Mouse (Mus musculus) T-helper 2 cell (primary cell): ENCODE measurements at regions not wholly inside any gene's neighbourhood (a gene's known extent, or its start where the extent isn't known, plus 50 kb on each side); places are given as distances from the start of the nearest gene placed in this dataset.

Experiments used
- in situ Hi-C: fragments of 300-600 bp; cut with MboI, MseI; formaldehyde crosslinking; loops from one replicate; pipeline ENCODE4 v1.15.1; 2025; ENCODE audit warnings: high pct_unique_total_duplicates

DNA sequence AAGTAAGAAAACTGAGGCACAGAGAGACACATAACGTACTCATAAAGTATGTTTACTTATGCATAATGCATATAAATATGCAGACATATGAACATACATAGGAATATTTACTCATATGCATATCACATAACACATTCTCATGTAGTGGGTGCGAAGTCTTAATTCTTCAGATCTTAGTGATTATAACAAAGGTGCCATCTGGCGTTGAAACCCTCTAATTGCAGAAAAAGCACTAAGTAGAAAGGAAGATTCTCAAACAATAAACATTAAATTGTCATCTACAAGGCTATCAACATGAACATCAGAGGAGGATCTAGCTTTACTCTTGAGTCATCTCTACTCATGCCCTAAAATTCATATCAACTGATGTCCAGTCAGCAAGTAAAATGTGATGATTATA is 314.2 kb upstream of the 2610301B20Rik start:
- in situ Hi-C loops: no loop called here

DNA sequence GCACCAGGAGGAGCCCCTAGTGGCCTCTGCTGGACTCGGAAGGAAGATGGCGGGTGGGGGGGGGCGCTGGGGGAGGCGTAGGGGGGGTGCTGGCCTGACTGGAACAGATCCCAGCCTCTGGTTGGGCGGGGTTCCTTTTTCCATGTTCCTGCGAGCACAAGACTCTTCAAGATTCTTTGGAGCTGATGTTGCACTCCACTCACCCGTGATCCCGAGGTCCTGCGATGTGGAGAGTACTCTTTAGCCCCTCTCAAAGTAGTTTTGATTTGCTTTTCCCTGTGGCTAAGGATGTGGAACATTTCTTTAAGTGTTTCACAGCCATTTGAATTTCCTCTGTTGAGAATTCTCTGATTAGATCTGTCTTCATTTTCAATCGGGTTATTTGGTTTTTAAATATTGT is 269.8 kb upstream of the 2610301B20Rik start:
- in situ Hi-C loops: no loop called here

DNA sequence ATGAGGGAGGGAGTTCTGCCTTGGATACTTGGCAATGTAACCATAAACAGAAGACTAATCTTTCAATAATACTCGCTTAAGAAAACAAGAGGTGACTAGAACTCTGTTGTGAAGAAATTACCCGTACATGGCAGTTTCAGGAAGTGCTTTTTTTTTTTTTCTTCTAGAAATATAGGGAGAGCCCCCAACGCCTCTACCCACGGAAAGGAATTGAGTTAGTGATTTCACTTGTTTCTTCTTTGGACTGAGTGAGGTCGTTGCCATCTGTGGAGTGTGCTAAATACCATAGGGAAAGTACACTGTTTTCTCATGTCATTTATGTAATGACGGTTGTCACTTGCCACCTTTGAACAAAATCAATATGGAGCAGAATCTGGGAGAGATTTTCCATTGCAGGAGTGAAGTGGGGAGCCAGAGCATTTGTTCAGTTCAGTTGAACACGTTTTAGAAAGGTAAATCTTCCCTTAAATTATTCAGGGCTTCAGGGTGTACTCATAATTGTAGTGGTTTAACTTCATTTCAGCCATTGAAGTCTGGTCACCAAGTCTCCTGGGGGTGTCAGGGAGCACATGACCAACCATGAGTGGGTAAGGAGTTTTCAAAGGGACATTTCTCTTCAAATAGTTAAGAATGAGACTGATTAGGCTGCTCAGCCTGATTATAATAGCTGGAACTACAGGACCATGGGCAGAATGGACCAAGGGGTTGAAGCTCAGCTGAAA is 266.3 kb upstream of the 2610301B20Rik start:
- in situ Hi-C loops: no loop called here

DNA sequence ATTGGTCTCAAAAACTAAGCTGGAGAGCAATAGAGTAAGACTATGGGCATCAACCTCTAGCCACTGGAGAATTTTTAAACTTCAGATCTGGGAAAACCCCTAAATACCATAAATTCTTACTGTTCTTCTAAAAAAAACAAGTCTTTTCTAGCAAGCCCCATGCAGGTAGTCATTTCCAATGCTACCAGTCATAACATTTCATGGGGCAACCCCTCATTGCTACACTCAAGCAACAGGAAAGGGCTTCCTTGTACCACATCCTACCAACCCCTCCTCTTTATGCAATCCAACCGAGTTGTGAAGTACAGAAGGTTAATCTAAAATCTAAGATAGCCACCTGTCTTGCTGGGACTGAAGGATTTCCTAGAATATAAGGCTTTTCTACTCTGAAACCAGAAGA is 263.5 kb upstream of the 2610301B20Rik start:
- in situ Hi-C loops: no loop called here
